Mouse (Mus musculus): ENCODE data around the gene Kcnk3.
A peak's percentile ranks its signal among the peaks of the same experiment; 100 is the strongest.

The Kcnk3 gene

GRCm38 (mm10) chr5:30647396-30647795, 59.4 kb downstream of the Kcnk3 start:
- DNase-seq = no peak

DNA sequence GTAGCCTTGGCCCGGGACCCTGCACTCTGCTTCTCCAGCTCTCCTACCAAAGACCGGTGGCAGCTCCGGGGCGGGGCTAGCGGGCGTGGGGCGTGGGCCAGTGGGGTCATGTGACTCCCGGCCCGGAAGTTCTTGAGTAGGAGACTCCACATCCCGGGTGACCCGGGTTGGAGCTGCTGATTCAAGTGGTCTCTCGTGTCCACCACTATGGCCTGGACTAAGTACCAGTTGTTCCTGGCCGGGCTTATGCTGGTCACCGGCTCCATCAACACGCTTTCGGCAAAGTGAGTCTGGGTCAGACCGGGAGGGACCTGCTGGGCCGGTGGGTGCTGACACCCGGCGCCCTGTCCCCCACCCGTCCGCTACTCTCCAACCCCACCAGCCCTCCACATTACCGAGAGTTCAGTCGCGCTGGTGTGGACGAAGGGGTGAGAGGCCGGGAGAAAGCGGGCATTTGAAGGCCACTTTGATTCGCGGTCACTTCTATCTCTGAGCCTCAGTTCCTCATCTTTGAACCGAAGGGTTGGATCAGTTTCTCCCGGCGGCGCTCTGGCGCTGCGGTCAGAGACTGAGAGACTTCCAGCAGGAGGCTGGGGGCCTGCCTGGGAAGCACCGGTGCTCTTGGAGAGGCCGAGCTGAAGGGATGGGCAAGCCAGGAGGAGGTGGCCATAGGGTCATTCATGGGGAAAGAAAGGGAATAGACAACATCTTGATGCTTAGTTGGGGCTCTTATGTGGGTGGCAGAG, 60.0 kb downstream of the Kcnk3 start, which contains the start of gene Slc35f6:
Gene Slc35f6, plus strand, starts transcription at position 119 of the 746 bp plus-strand sequence.
- DNase-seq = peak; percentile 94 to 95

- no peak for DNase-seq
These were observed 61.6 kb downstream of the Kcnk3 start for GRCm38 (mm10) chr5:30649558-30649957.

GRCm38 (mm10) chr5:30650756-30651155, 62.8 kb downstream of the Kcnk3 start:
- DNase-seq = peak; percentile 38 to 47

- DNase-seq = no peak
These were observed 63.6 kb downstream of the Kcnk3 start for GRCm38 (mm10) chr5:30651554-30651953.

DNA sequence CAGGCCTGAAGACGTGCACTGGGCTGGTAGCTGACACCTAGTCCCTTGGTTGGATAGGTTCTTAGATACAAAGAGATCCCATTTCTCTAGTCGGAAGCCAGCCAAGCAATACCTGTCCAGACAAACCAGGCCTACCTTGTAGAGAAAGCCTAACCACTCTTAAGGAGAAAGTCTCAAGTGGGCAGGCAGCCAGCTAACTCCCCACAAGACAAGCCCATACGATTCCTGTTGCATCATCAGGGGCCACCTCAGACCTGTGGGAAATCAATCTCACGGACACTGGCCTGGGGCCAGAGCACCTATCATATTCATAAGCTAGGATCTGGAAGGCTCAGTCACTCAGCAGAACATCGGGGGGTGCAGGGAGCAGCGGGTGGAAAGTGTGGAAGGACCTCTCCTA, 65.3 kb downstream of the Kcnk3 start:
- peak; percentile 44 to 72 for DNase-seq

GRCm38 (mm10) chr5:30655042-30655441, 67.1 kb downstream of the Kcnk3 start:
- no peak for DNase-seq

DNA sequence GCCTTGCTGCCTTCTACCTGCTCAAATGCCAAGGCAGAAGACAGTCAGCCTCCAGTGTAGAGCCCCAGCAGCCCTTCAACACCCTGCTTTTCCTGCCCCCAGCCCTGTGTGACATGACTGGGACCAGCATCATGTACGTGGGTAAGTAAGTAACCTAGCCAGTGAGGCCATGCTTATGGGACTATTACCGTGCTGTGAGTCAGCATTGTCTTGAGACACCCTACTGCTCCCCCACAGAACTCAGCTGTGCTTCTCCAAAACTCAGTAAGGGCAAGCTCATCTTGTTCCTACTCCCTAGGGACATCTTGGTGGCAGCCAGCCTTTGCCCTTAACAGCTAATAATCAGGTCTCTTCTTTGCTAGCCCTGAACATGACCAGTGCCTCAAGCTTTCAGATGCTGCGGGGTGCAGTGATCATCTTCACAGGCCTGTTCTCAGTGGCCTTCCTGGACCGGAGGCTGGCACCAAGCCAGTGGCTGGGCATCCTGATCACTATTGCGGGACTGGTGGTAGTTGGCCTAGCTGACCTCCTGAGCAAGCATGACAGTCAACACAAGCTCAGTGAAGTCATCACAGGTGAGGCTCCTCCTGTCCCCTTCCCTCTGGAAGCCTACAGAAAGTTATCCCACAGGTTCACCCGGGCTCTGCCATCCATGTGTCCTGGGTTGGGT, 67.7 kb downstream of the Kcnk3 start:
- DNase-seq = no peak

- no peak for DNase-seq
These were observed 71.1 kb downstream of the Kcnk3 start for GRCm38 (mm10) chr5:30659042-30659441.

DNA sequence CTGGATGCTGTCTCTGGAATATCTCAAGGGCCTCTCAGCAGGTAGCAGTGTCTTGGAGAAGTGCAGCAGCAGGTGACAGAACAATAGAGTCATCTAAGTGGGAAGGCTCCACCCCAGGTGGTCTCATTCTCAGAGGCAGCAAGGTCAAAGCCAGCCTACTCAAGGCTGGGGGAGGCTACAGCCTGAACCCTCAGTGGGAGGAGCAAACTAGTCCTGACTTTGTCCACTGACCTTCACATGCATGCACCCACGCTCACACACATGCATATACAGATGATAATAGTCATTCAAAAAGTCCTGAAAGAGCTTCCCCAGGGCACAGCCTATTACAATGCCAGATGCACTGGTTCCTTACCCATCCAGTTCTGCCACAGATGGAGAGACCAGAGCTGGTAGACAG, 72.3 kb downstream of the Kcnk3 start:
- DNase-seq = no peak

GRCm38 (mm10) chr5:30660813-30661212, 72.8 kb downstream of the Kcnk3 start:
- no peak for DNase-seq

DNA sequence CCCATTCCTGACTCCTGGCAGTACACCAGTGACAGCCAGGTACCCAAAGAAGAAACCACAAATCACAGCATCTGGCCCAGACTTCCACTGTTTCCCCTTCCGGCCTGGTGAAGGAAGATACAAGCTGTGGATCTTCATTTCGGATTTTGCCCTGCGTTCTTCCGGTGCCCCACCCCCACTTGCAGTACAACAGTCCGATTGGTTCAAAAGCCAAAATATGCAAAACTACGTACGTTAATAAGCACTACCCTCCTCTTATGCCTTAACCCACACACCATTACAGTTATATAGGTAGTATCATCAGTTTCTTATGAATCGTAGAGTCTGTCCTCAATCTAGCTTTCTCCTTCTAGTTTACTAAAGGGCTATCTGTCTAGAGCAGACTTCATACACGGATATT, 77.4 kb downstream of the Kcnk3 start:
- DNase-seq = no peak

- no peak for DNase-seq
These were observed 78.0 kb downstream of the Kcnk3 start for GRCm38 (mm10) chr5:30665968-30666367.

GRCm38 (mm10) chr5:30666391-30667195, 78.6 kb downstream of the Kcnk3 start, which contains the start of gene Cenpa:
Gene Cenpa, plus strand, starts transcription at chr5:30666777.
- DNase-seq = peak; percentile 92 to 97

- no peak for DNase-seq
These were observed 79.2 kb downstream of the Kcnk3 start for GRCm38 (mm10) chr5:30667215-30667614.

GRCm38 (mm10) chr5:30667686-30668085, 79.7 kb downstream of the Kcnk3 start:
- DNase-seq = no peak

GRCm38 (mm10) chr5:30668637-30669495, 80.9 kb downstream of the Kcnk3 start:
- DNase-seq = no peak

GRCm38 (mm10) chr5:30669496-30669830, 81.5 kb downstream of the Kcnk3 start:
- DNase-seq = no peak

DNA sequence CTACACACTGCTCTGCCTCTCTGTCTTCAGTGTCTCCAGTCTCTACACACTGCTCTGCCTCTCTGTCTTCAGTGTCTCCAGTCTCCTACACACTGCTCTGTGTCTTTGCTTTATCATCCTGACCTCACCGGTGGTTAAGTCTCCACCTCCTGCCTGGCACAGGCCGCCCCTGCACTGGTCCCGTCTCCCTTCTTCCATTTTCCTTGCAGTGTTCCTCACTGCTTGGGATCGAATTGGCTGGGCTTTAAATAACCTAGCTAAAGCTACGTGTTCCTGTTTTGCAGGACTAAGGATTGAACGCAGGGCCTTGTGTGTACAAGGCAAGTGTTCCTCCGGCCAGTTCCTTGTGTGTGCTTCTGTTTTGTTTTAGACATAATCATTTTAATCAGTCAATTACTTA, 82.1 kb downstream of the Kcnk3 start:
- no peak for DNase-seq

DNA sequence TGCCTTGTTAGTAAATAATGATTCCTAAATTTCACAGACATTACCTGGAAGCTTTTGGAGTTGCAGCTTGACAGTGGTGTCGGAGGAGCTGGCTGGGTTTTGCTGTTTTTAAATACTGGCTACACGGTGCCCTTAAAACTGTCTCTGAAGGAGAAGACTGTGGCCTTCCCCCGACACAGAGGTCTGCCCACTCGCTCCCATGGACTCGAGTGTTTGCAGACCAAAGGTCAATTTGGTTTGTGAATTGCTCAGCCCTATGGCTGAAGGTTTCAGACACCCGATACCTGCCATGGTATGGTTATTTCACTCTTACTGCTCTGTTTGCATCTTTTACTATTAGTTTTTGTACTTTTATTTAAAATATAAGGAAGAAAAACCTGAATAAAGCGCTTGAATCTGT, 86.0 kb downstream of the Kcnk3 start:
- DNase-seq = no peak
